Mouse (Mus musculus) bone marrow macrophage, adult 2 months (primary cell): ENCODE measurements around the gene Olfr829. TPM values are rescaled to one million over a fixed set of nuclear protein-coding genes. Genes with fewer than 3 reads are reported as not detected.
"Not testable (repeated sequence)": the region's sequence is repeated elsewhere in the genome, so short reads cannot be mapped to it uniquely, and the experiment has no call there.

Experiments
- H3K27ac ChIP-seq: 2 replicates; pipeline ENCODE4 v1.5.1; 2012; ENCODE audit warnings: low read depth, low read length; ENCODE audit not compliant: insufficient read depth
- H3K4me1 ChIP-seq: 2 replicates; pipeline ENCODE4 v1.6.1; 2012; ENCODE audit warnings: low read length; ENCODE audit not compliant: control insufficient read depth, insufficient read depth
- H3K4me3 ChIP-seq: 2 replicates; pipeline ENCODE4 v1.5.1; 2012; ENCODE audit warnings: mild to moderate bottlenecking, low read length, moderate library complexity; ENCODE audit not compliant: insufficient read depth
- CTCF ChIP-seq: IDR thresholded peaks from 2 replicates; pipeline ENCODE4 v1.5.1; 2012; ENCODE audit warnings: low read depth, mild to moderate bottlenecking, low read length, moderate library complexity
- POLR2A ChIP-seq: IDR thresholded peaks from 2 replicates; pipeline ENCODE4 v1.6.1; 2012; ENCODE audit warnings: mild to moderate bottlenecking, low read depth, low read length, borderline replicate concordance
- polyA plus RNA-seq: library from polyadenylated mRNA; stranded (reverse); fragments of >200 nt; gene quantifications from 2 replicates; pipeline ENCODE4 v1.2.4, GENCODE M21; 2012; ENCODE audit not compliant: missing spikeins, insufficient read depth, insufficient read length

The Olfr829 gene
- polyA plus RNA-seq: not detected in 2 replicates

GRCm38 (mm10) chr9:18854633-18855032 is at the start of gene Olfr829:
Gene Olfr829 (plus strand): TSS chr9:18854933.
- Histone ChIP-seq H3K27ac (no peak within 1 kb of the TSS), H3K4me3 (no peak within 1 kb of the TSS), H3K4me1 (no peaks in the 10 kb centered on the region)
- TF ChIP-seq CTCF: no peak
- no peak for TF ChIP-seq POLR2A

- Histone ChIP-seq H3K27ac (no peak within 1 kb of the TSS), H3K4me1 (no peaks in the 10 kb centered on the region), H3K4me3 (no peak within 1 kb of the TSS)
- TF ChIP-seq CTCF (no peak), POLR2A (no peak)
Measured at GRCm38 (mm10) chr9:18819426-18819825, 35.3 kb upstream of the Olfr829 start, which contains the start of gene Olfr828. Gene Olfr828 (minus strand): TSS chr9:18819526.

- no peak for TF ChIP-seq POLR2A
- TF ChIP-seq CTCF: no peak
- Histone ChIP-seq H3K4me3 (no peak within 1 kb of the TSS), H3K4me1 (no peaks in the 10 kb centered on the region), H3K27ac (no peak within 1 kb of the TSS)
Measured at GRCm38 (mm10) chr9:18874393-18874792, 19.7 kb downstream of the Olfr829 start, which contains the start of gene Olfr830. Gene Olfr830 (plus strand): TSS chr9:18874693.

GRCm38 (mm10) chr9:18907699-18908098 is 53.0 kb downstream of the Olfr829 start:
- not testable (repeated sequence) for H3K27ac ChIP-seq, H3K4me1 ChIP-seq, H3K4me3 ChIP-seq

Other genes starting within 250 kb of the Olfr829 start
- gene Muc16, start 180.4 kb upstream of the Olfr829 start, polyA plus RNA-seq: not detected in 2 replicates
- gene Olfr24, start 90.9 kb upstream of the Olfr829 start, polyA plus RNA-seq: not detected in 2 replicates
- gene Olfr828, start 35.4 kb upstream of the Olfr829 start, polyA plus RNA-seq: not detected in 2 replicates
- gene Olfr830, start 19.8 kb downstream of the Olfr829 start, polyA plus RNA-seq: not detected in 2 replicates
- not detected in 2 replicates for gene Olfr832, start 82.2 kb downstream of the Olfr829 start, polyA plus RNA-seq
- gene Olfr834, start 133.1 kb downstream of the Olfr829 start, polyA plus RNA-seq: not detected in 2 replicates
- gene Olfr835, start 177.8 kb downstream of the Olfr829 start, polyA plus RNA-seq: not detected in 2 replicates